Mouse (Mus musculus): ENCODE results near the gene Krt79. TPM values are rescaled to one million over a fixed set of nuclear protein-coding genes. Genes with fewer than 3 reads are reported as not detected.

Gene Krt79
- total and polyA plus RNA-seq, 3 experiments = not detected

DNA sequence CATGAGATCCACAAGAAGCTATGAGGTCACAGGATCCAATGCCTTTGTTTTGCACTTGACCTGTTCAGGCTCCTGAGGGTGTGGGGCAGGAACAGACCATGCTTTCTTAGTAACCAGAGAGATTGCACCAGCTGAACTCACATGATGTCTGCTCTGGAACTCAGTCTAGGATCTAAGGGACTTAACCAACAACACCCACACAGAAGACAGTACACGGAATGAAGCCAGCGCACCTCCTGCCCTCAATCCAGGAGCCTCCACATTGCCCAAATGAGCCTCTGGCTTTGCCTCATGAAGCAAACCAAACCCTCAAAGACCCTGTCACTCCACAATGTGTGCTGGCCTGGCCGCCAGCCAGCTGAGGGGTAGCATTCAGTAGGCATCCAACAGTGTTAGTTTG is 18.8 kb upstream of the Krt79 start:
- no peak overlapping the region for H3K4me2 ChIP-seq (ENCODE audit: insufficient read depth, low read depth, poor library complexity, severe bottlenecking)
- no peaks in the 10 kb centered on the region for H3K9me3 ChIP-seq (replicated peaks; ENCODE audit: low read length)
- H3K79me2 ChIP-seq (replicated peaks; ENCODE audit: control insufficient read depth, extremely low read depth, insufficient read depth, poor library complexity, severe bottlenecking) = no peaks in the 10 kb centered on the region
- DNase-seq (ENCODE audit: extremely low read depth) = no peak
- in situ Hi-C loops (cut with MboI; ENCODE audit: low pct_ligation_motif_present, low pct_unique_long_range_greater_than_20kb, low sequenced_read_pairs) (no loop called here), dilution Hi-C loops (cut with MboI; ENCODE audit: extremely low pct_ligation_motif_present, extremely low pct_unique_long_range_greater_than_20kb, low sequenced_read_pairs) (no loop called here)
- H3K4me1 ChIP-seq (ENCODE audit: control insufficient read depth in 1 of 2, insufficient read depth in 2 of 2) = no peaks in the 10 kb centered on the region
- TF ChIP-seq UBTF (IDR thresholded peaks at IDR 0.05; ENCODE audit: low read depth, low read length) (no peak), ZMIZ1 (IDR thresholded peaks at IDR 0.05; ENCODE audit: low read depth, low read length) (no peak), ZKSCAN1 (IDR thresholded peaks at IDR 0.05; ENCODE audit: borderline replicate concordance, low read depth, low read length) (no peak), MAZ (IDR thresholded peaks at IDR 0.05; ENCODE audit: low read depth, low read length) (no peak), JUN (IDR thresholded peaks at IDR 0.05; ENCODE audit: insufficient read depth, low read depth, low read length) (no peak), MAX (IDR thresholded peaks at IDR 0.05; ENCODE audit: low read length) (no peak), ZNF384 (IDR thresholded peaks at IDR 0.05; ENCODE audit: low read depth, low read length) (no peak), USF2 (conservative IDR thresholded peaks at IDR 0.05; ENCODE audit: low read depth, low read length) (no peak), IRF4 (IDR thresholded peaks at IDR 0.05; ENCODE audit: low read depth, low read length) (no peak), PAX5 (IDR thresholded peaks at IDR 0.05; ENCODE audit: low read length) (no peak), MXI1 (IDR thresholded peaks at IDR 0.05; ENCODE audit: low read depth, low read length) (no peak), CHD1 (IDR thresholded peaks at IDR 0.05; ENCODE audit: low read depth, low read length) (no peak), TBP (conservative IDR thresholded peaks at IDR 0.05; ENCODE audit: low read depth, low read length) (no peak), SMC3 (IDR thresholded peaks at IDR 0.05; ENCODE audit: low read depth, low read length) (no peak), MYC (IDR thresholded peaks at IDR 0.05; ENCODE audit: low read depth, low read length) (no peak)
- no peak overlapping the region for H3K9ac ChIP-seq (ENCODE audit: insufficient read depth, low read depth)
- H3K4me3 ChIP-seq (replicated peaks in 1 of 3; ENCODE audit: low read depth in 2 of 3, low read length in 2 of 3, poor library complexity in 1 of 3) = no peak overlapping the region
- peaks cover 85% of the 10 kb centered on the region for H3K27me3 ChIP-seq (replicated peaks)
- no peak overlapping the region for H3K27ac ChIP-seq (ENCODE audit: insufficient read depth, low read depth)
- H3K36me3 ChIP-seq (replicated peaks in 1 of 2; ENCODE audit: control insufficient read depth in 1 of 2, insufficient read depth in 1 of 2, low read length in 1 of 2) = no peaks in the 10 kb centered on the region

DNA sequence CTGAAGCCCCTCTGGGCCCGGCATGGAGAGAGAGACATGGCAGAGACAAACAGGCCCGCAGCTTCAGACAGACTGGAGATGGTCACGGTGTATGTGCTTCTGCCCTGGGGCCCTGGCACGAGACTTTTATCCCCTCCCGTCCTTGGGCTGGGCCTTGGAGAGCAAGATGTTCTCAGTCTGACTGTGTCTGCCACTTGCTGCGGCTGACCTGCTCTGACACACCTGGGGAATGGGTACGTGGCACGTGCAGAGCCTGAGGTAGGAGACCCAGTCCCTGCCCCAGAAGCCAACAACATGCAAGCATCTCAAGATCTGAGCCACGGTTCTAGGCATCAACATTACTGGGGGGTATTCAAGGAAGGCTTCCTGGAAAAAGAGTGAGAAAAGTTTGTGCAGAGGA is 14.1 kb upstream of the Krt79 start, which contains the start of gene Krt78:
Krt78 (minus strand) TSS at position 101 of the 400 bp plus-strand sequence.
- Histone ChIP-seq H3K4me2 (ENCODE audit: insufficient read depth, low read depth, poor library complexity, severe bottlenecking) (no peak within 1 kb of the TSS), H3K9me3 (replicated peaks; ENCODE audit: low read length) (no peaks in the 10 kb centered on the region), H3K9ac (ENCODE audit: insufficient read depth, low read depth) (no peak within 1 kb of the TSS), H3K27ac (ENCODE audit: insufficient read depth, low read depth) (no peak within 1 kb of the TSS), H3K4me1 (ENCODE audit: control insufficient read depth in 1 of 2, insufficient read depth in 2 of 2) (no peaks in the 10 kb centered on the region), H3K27me3 (replicated peaks) (peaks cover 90% of the 10 kb centered on the region), H3K36me3 (replicated peaks in 1 of 2; ENCODE audit: control insufficient read depth in 1 of 2, insufficient read depth in 1 of 2, low read length in 1 of 2) (no peaks in the 10 kb centered on the region), H3K79me2 (replicated peaks; ENCODE audit: control insufficient read depth, extremely low read depth, insufficient read depth, poor library complexity, severe bottlenecking) (no peaks in the 10 kb centered on the region), H3K4me3 (replicated peaks in 1 of 3; ENCODE audit: low read depth in 2 of 3, low read length in 2 of 3, poor library complexity in 1 of 3) (no peak within 1 kb of the TSS)
- TF ChIP-seq NRF1 (IDR thresholded peaks at IDR 0.05; ENCODE audit: low read depth, low read length) (no peak), E2F4 (IDR thresholded peaks at IDR 0.05; ENCODE audit: insufficient replicate concordance, low read depth, low read length) (no peak), RAD21 (IDR thresholded peaks at IDR 0.05; ENCODE audit: low read depth, low read length) (no peak), MEF2A (IDR thresholded peaks at IDR 0.05; ENCODE audit: borderline replicate concordance, low read depth, low read length) (no peak), JUN (IDR thresholded peaks at IDR 0.05; ENCODE audit: insufficient read depth, low read depth, low read length) (no peak), PAX5 (IDR thresholded peaks at IDR 0.05; ENCODE audit: low read length) (no peak), NELFE (IDR thresholded peaks at IDR 0.05; ENCODE audit: low read depth, low read length) (no peak), RCOR1 (conservative IDR thresholded peaks at IDR 0.05; ENCODE audit: low read depth, low read length) (no peak), SMC3 (IDR thresholded peaks at IDR 0.05; ENCODE audit: low read depth, low read length) (no peak)
- dilution Hi-C loops (cut with MboI; ENCODE audit: extremely low pct_ligation_motif_present, extremely low pct_unique_long_range_greater_than_20kb, low sequenced_read_pairs) = no loop called here
- DNase-seq (ENCODE audit: extremely low read depth) = no peak
- in situ Hi-C loops (cut with MboI; ENCODE audit: low pct_ligation_motif_present, low pct_unique_long_range_greater_than_20kb, low sequenced_read_pairs) = no loop called here
